Mouse (Mus musculus) liver, embryonic 11.5 days (tissue): ENCODE measurements around the gene Hexa. TPM values are rescaled to one million over a fixed set of nuclear protein-coding genes. Genes with fewer than 3 reads are reported as not detected.

Experiments used
- ATAC-seq: fragments of 200-750 bp; cut with Nextera tagmentation; replicated peaks from 2 replicates; pipeline ENCODE4 v1.8.0; 2017; ENCODE audit warnings: moderate number of reproducible peaks, mild to moderate bottlenecking, moderate TSS enrichment, moderate library complexity; ENCODE audit not compliant: low FRiP score
- DNase-seq: peaks from one replicate; pipeline ENCODE4 v3.0.0-alpha.2; 2017; ENCODE audit warnings: low spot score
- H3K27ac ChIP-seq: fragments of 300-500 bp; sonication (generic); 2 replicates; pipeline ENCODE4 v1.5.1; 2014; ENCODE audit warnings: mild to moderate bottlenecking, low read depth, low read length, control low read depth
- H3K27me3 ChIP-seq: fragments of 300-500 bp; sonication (generic); replicated peaks from 2 replicates; pipeline ENCODE4 v1.6.1; 2014; ENCODE audit warnings: low read length, mixed read lengths; ENCODE audit not compliant: control insufficient read depth, insufficient read depth
- H3K36me3 ChIP-seq: fragments of 300-500 bp; sonication (generic); 2 replicates; pipeline ENCODE4 v1.6.1; 2014; ENCODE audit warnings: mild to moderate bottlenecking, low read length, moderate library complexity, mixed read lengths; ENCODE audit not compliant: control insufficient read depth, insufficient read depth
- H3K4me1 ChIP-seq: fragments of 300-500 bp; sonication (generic); replicated peaks from 2 replicates; pipeline ENCODE4 v1.6.1; 2014; ENCODE audit warnings: low read length, mixed read lengths; ENCODE audit not compliant: control insufficient read depth, insufficient read depth
- H3K4me2 ChIP-seq: fragments of 300-500 bp; sonication (generic); 2 replicates; pipeline ENCODE4 v1.6.1; 2014; ENCODE audit warnings: mild to moderate bottlenecking, control low read depth, moderate library complexity
- H3K4me3 ChIP-seq: fragments of 300-500 bp; sonication (generic); 2 replicates; pipeline ENCODE4 v1.5.1; 2014; ENCODE audit warnings: low read depth, low read length, control low read depth
- H3K9ac ChIP-seq: fragments of 300-500 bp; sonication (generic); 2 replicates; pipeline ENCODE4 v1.6.1; 2014; ENCODE audit warnings: low read depth, low read length, control low read depth
- H3K9me3 ChIP-seq: fragments of 300-500 bp; sonication (generic); 2 replicates; pipeline ENCODE4 v1.6.1; 2016; ENCODE audit warnings: low read length, inconsistent platforms, mixed read lengths; ENCODE audit not compliant: control insufficient read depth
- WGBS: fragments of 180-500 bp; shearing (Covaris S2); extraction: QIAGEN DNeasy Blood & Tissue Kit; methylation state at CpG from one replicate; pipeline ENCODE4 v1.1.7; 2014; 5-methylcytosine and 5-hydroxymethylcytosine counted together
- polyA plus RNA-seq: library from polyadenylated mRNA; unstranded; fragments of >200 nt; fragmentation: Nextera tagmentation; extraction: Ambion mirVana; gene quantifications from 2 replicates; pipeline ENCODE4 v1.2.1, GENCODE M21; 2014

The Hexa gene
- polyA plus RNA-seq, 1 experiment from 2014 or later: 62.4 TPM

DNA sequence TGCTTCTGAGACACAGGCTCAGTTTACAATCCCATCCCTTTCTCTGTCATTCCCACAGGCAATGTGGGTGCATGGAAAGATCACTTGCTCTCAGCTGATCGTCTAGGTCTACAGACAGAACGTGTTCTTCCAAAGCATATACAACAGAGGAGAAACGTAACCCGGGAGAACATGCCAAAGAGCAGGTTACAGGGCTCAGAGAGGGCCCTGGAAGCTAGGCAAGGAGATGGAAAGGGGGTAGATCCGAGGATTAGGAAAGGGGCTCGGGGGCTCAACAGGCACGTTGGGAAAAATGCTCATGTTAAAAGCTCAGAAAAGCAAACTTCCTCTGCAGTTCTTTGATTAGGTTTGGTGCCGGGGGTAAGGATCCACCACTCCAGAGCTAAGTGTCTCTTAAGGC lies 62.3 kb downstream of the Hexa start:
- H3K4me1 ChIP-seq: no peaks in the 10 kb centered on the region

DNA sequence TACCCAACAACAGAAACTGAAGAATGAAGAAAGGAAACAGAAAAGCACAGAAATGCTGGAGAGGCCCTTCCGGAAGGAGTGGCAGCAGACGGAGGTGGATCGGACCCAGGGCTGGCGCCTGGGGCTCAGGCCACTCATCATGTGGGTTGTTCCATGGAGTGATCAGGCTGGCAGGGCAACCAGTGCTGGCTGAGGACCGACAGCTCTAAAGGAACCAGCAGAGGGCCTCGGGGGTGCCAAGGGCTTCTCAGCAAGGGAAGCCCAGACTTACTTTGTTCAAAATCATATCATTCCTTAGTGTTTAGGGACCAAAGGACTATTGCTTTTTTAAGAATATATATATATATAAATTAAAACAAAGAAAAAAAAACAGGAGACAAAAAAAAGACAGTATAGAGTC lies 66.6 kb downstream of the Hexa start:
- 60% methylated on average over 6 of the region's 6 CpGs for WGBS
- peaks cover 32% of the 10 kb centered on the region for H3K27me3 ChIP-seq

More for the DNA sequence above, 62.3 kb downstream of the Hexa start:
- H3K27ac ChIP-seq: no peak overlapping the region
- DNase-seq (no peak), ATAC-seq (no peak)
- H3K27me3 ChIP-seq: peaks cover 37% of the 10 kb centered on the region
- no peak overlapping the region for H3K4me2 ChIP-seq
- no peaks in the 10 kb centered on the region for H3K9me3 ChIP-seq
- H3K9ac ChIP-seq: no peak overlapping the region
- WGBS: 62% methylated on average over 8 of the region's 8 CpGs
- no peaks in the 10 kb centered on the region for H3K36me3 ChIP-seq
- H3K4me3 ChIP-seq: no peak overlapping the region

DNA sequence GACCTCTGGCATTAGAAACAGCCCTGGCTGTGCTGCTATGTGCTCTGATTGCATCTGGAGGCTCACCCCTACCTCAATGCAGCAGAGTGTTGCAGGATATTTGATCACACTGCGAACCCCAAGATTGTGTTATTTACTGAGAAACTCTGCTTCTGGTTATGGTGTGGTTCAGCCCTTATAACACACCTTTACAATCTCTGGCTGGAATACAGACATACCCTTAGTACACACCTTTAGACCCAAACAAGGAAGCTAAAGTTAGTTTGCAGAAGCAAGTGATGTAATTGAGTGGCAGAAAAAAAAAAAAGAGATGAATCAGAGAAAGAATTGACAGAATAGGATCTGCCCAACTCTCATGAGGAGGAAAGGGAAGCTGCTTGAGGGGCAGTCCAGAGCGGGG lies 71.6 kb downstream of the Hexa start:
- 85% methylated on average over 2 of the region's 2 CpGs for WGBS

More for the DNA sequence above, 66.6 kb downstream of the Hexa start:
- DNase-seq (no peak), ATAC-seq (no peak)
- Histone ChIP-seq H3K4me2 (no peak overlapping the region), H3K36me3 (no peaks in the 10 kb centered on the region), H3K9ac (no peak overlapping the region), H3K27ac (no peak overlapping the region), H3K4me3 (no peak overlapping the region), H3K4me1 (no peaks in the 10 kb centered on the region), H3K9me3 (no peaks in the 10 kb centered on the region)

More for the DNA sequence above, 71.6 kb downstream of the Hexa start:
- Histone ChIP-seq H3K9me3 (no peaks in the 10 kb centered on the region), H3K4me2 (no peak overlapping the region), H3K9ac (no peak overlapping the region), H3K4me1 (no peaks in the 10 kb centered on the region), H3K36me3 (no peaks in the 10 kb centered on the region), H3K27me3 (no peaks in the 10 kb centered on the region; the same call in 1 of the 2 replicates), H3K27ac (no peak overlapping the region), H3K4me3 (no peak overlapping the region)
- DNase-seq (no peak), ATAC-seq (no peak)

Other genes starting within 250 kb of the Hexa start
- 43.9 and 45.4 TPM in 2 replicates for gene Adpgk, start 248.0 kb upstream of the Hexa start, polyA plus RNA-seq
- gene Bbs4, start 186.0 kb upstream of the Hexa start, polyA plus RNA-seq: 6.1 and 6.3 TPM in 2 replicates
- 11.9 and 13.2 TPM in 2 replicates for gene Arih1, start 52.9 kb upstream of the Hexa start, polyA plus RNA-seq
- gene Tmem202, start 307 bp downstream of the Hexa start, polyA plus RNA-seq: 0.22 TPM in 1 of 2 replicates, not detected in the other
- 0.10 TPM in 1 of 2 replicates, not detected in the other for gene Celf6, start 38.4 kb downstream of the Hexa start, polyA plus RNA-seq
- gene Parp6, start 77.7 kb downstream of the Hexa start, polyA plus RNA-seq: 13.8 and 17.2 TPM in 2 replicates
- gene Pkm, start 116.8 kb downstream of the Hexa start, polyA plus RNA-seq: 1,209 and 1,320 TPM in 2 replicates
- gene Gramd2, start 140.6 kb downstream of the Hexa start, polyA plus RNA-seq: 0.16 and 0.25 TPM in 2 replicates
- gene Senp8, start 211.2 kb downstream of the Hexa start, polyA plus RNA-seq: 9.8 and 10.9 TPM in 2 replicates
- gene Myo9a, start 211.4 kb downstream of the Hexa start, polyA plus RNA-seq: 7.0 and 8.1 TPM in 2 replicates